Mouse (Mus musculus): ENCODE results near the gene Ifna2. TPM values are rescaled to one million over a fixed set of nuclear protein-coding genes. Genes with fewer than 3 reads are reported as not detected.

The Ifna2 gene
- polyA plus RNA-seq (2015; fragmentation: Nextera tagmentation; extraction: Ambion mirVana): not detected in 2 replicates

DNA sequence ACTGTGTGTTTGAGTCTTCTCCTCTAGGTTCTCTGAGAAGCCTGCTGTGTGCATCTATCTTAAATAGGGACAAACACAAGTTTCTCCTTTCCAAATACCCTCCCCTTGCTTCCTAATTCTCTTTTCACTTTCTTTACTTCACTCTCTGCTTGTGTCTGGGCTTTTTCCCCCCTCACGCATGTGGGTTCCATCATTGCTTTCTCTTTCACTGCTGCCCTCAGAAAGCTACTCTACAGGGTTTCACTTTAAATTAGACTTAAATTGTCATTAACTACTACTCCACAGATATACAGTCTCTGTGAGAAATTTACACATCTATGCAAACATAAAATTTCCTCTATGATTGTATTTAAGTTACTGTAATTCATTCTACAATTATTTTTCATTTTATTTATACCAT is at the start of gene Ifna2:
Ifna2 (minus strand) TSS at position 101 of the 400 bp plus-strand sequence.
- TF ChIP-seq EP300 (IDR thresholded peaks at IDR 0.05; ENCODE audit: low read depth) (no peak), CTCF (IDR thresholded peaks at IDR 0.05; ENCODE audit: low read depth) (no peak)
- no peaks in the 10 kb centered on the region for H3K4me1 ChIP-seq (ENCODE audit: insufficient read depth)
- no peaks in the 10 kb centered on the region for H3K9me3 ChIP-seq (ENCODE audit: low read length)
- no peaks in the 10 kb centered on the region for H3K36me3 ChIP-seq (replicated peaks; ENCODE audit: insufficient read depth, low read length)
- DNase-seq (no peak), ATAC-seq (no peak)
- no peak within 1 kb of the TSS for H3K4me3 ChIP-seq (ENCODE audit: low read depth, low read length)
- 59% methylated on average over 1 of the region's 1 CpGs for WGBS (ENCODE audit: insufficient replicate concordance)
- no peak within 1 kb of the TSS for H3K9ac ChIP-seq (replicated peaks)
- no peak within 1 kb of the TSS for H3K27ac ChIP-seq (ENCODE audit: low read depth)
- H3K4me2 ChIP-seq (ENCODE audit: low read depth, low read length): no peak within 1 kb of the TSS
- no peaks in the 10 kb centered on the region for H3K27me3 ChIP-seq (ENCODE audit: insufficient read depth, low read length)

DNA sequence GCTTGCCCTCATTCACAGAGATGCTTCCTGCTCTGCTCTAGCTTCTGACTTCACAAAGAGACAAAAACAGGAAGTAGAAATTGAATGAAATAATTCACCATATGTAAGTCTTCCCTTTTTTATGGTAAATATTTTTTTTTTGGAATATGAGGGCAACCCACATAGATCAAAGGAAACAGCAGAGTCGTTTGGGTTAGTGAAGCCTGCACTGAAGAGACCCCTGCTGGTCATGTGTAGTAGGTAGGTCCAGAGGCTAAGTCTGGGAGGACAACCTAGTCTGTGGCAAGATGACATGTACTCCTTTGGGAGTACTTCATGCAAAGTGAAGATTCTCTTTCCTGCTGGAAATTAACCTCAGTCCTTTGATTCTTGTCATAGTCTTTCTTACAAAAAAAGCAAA is 43.6 kb upstream of the Ifna2 start:
- no peaks in the 10 kb centered on the region for H3K4me1 ChIP-seq (ENCODE audit: insufficient read depth)
- H3K9me3 ChIP-seq (ENCODE audit: low read length): no peaks in the 10 kb centered on the region
- DNase-seq: peak; percentile 41
- H3K4me3 ChIP-seq (ENCODE audit: low read depth, low read length): no peak overlapping the region
- H3K4me2 ChIP-seq (ENCODE audit: low read depth, low read length): peak overlapping the region; percentile 44
- H3K36me3 ChIP-seq (replicated peaks; ENCODE audit: insufficient read depth, low read length): no peaks in the 10 kb centered on the region
- no peak overlapping the region for H3K9ac ChIP-seq (replicated peaks)
- H3K27ac ChIP-seq (ENCODE audit: low read depth): no peak overlapping the region
- H3K27me3 ChIP-seq (ENCODE audit: insufficient read depth, low read length): no peaks in the 10 kb centered on the region
- TF ChIP-seq CTCF (IDR thresholded peaks at IDR 0.05; ENCODE audit: low read depth) (peak; percentile 85), EP300 (IDR thresholded peaks at IDR 0.05; ENCODE audit: low read depth) (no peak)
- peak; percentile 44; the same call in 1 of the 2 replicates for ATAC-seq
- 0% methylated on average over 1 of the region's 1 CpGs for WGBS (ENCODE audit: insufficient replicate concordance)

DNA sequence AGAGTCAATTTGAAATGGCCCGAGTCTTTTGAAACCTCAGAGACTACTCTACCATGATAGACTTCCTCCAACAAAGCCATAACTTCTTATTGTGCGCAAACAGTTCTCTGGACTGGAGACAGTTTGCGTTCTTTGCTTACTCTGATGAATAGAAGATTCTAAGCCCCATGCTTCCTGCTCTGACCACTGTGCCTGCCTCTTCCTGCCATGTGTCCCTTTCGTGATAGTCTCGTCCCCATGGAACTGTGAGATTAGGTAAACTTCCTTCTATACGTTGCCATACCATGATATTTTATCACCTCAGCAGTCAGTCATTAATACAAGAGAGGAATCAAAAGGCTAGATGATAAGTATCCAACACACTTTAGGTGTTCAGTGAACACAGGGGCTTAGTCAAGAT is 43.0 kb upstream of the Ifna2 start:
- no peaks in the 10 kb centered on the region for H3K9me3 ChIP-seq (ENCODE audit: low read length)
- H3K9ac ChIP-seq (replicated peaks): no peak overlapping the region
- H3K4me1 ChIP-seq (ENCODE audit: insufficient read depth): no peaks in the 10 kb centered on the region
- ATAC-seq: no peak
- 0 out of 2 replicates have a peak overlapping the region, but pooled peaks have one; percentile 16 for H3K27ac ChIP-seq (ENCODE audit: low read depth)
- WGBS (ENCODE audit: insufficient replicate concordance): 27% methylated on average over 6 of the region's 6 CpGs
- DNase-seq: no peak
- TF ChIP-seq CTCF (IDR thresholded peaks at IDR 0.05; ENCODE audit: low read depth): no peak
- no peak for TF ChIP-seq EP300 (IDR thresholded peaks at IDR 0.05; ENCODE audit: low read depth)
- H3K27me3 ChIP-seq (ENCODE audit: insufficient read depth, low read length): no peaks in the 10 kb centered on the region
- no peak overlapping the region for H3K4me3 ChIP-seq (ENCODE audit: low read depth, low read length)
- peak overlapping the region; percentile 44 for H3K4me2 ChIP-seq (ENCODE audit: low read depth, low read length)
- H3K36me3 ChIP-seq (replicated peaks; ENCODE audit: insufficient read depth, low read length): no peaks in the 10 kb centered on the region

DNA sequence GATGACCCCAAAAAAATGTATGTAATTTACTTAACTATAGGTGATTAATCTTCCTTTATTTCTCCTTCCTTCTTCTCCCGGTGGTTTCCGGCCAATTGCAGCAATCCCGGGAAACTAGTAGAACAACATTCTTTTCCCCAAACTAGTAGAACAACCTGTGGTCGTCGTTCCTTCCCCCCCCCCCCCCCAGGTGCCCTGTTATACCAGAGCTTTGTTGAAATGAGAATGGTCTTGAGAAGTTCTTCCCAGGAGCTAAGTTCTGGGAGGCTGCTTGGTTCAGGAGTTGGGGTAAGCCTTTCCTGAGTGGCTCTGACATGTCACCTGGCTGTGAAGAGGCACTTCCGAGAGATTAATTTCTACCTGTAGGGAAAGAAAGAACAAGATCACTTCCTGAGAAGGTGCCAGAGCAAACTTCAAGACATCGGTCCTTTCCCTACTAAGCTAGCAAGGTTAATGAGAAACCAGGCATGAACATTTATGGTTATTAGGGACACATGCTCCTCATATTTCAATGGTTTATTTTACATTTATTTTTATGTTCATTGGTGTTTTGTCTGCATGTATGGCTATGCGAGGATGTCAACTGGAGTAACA is 39.9 kb upstream of the Ifna2 start:
- H3K36me3 ChIP-seq (replicated peaks; ENCODE audit: insufficient read depth, low read length): peaks cover 11% of the 10 kb centered on the region
- no peak overlapping the region for H3K4me2 ChIP-seq (ENCODE audit: low read depth, low read length)
- no peak overlapping the region for H3K9ac ChIP-seq (replicated peaks)
- H3K4me1 ChIP-seq (ENCODE audit: insufficient read depth): peaks cover 14% of the 10 kb centered on the region
- no peak overlapping the region for H3K4me3 ChIP-seq (ENCODE audit: low read depth, low read length)
- DNase-seq: no peak
- no peak for ATAC-seq
- no peak overlapping the region for H3K27ac ChIP-seq (ENCODE audit: low read depth)
- 58% methylated on average over 8 of the region's 8 CpGs for WGBS (ENCODE audit: insufficient replicate concordance)
- TF ChIP-seq EP300 (IDR thresholded peaks at IDR 0.05; ENCODE audit: low read depth) (no peak), CTCF (IDR thresholded peaks at IDR 0.05; ENCODE audit: low read depth) (no peak)
- no peaks in the 10 kb centered on the region for H3K27me3 ChIP-seq (ENCODE audit: insufficient read depth, low read length)
- H3K9me3 ChIP-seq (ENCODE audit: low read length): no peaks in the 10 kb centered on the region

DNA sequence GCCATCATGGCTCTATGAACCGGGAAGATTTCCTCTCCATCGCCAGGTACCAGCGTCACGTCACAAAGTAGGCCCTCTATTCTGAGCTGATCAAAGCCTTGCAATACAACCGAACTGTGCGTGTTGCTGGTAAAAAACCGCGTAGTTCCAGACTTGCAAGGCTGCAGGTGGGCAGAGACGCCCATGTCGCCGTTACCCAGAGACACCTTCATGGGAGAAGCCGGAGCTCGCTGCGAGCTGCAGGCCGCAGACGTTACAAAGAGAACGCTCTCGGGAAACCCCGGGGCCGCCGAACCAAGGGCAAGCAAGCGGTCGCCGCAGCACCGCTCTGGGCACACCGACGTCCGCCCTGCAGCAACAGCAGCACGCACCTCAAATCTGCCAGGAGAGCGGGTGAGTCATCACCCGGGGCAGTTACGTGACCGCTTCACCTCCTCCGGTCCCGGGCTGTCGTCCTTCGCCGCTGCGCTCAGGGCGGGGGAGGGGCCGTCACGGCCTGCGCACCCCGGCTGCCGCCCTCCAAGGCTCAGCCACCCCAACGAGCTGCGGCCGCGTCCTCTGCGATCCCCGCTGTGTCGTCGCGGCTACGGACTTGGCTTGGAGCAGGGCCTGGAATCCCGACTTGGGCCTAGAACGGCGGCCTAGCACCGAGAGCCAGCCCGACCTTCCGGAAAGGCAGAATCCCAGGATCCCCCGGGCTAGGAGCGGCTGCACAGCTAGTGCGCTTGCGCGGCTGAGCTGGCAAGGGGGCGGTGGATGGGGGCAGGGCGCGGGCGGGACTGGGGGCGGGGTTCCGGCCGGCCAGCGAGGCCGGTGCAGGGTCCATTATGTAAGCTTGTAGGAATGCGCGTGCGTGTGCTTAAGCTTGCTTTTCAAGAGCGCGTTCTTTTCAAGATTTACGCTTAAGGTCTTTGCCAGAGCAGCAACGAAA is 38.3 kb upstream of the Ifna2 start, which contains the start of the genes Gm26566 and Klhl9:
Gm26566 (plus strand) TSS at position 15 of the 931 bp plus-strand sequence.
Klhl9 (minus strand) TSS at position 675 of the 931 bp plus-strand sequence.
- peak within 1 kb of the TSS; percentile 89 for H3K4me3 ChIP-seq (ENCODE audit: low read depth, low read length)
- WGBS (ENCODE audit: insufficient replicate concordance): under 1% methylated on average over 73 of the region's 82 CpGs
- peak; percentile 98 for ATAC-seq
- TF ChIP-seq CTCF (IDR thresholded peaks at IDR 0.05; ENCODE audit: low read depth): no peak
- no peak for TF ChIP-seq EP300 (IDR thresholded peaks at IDR 0.05; ENCODE audit: low read depth)
- no peaks in the 10 kb centered on the region for H3K9me3 ChIP-seq (ENCODE audit: low read length)
- peak within 1 kb of the TSS; percentile 96 for H3K9ac ChIP-seq (replicated peaks)
- H3K27me3 ChIP-seq (ENCODE audit: insufficient read depth, low read length): no peaks in the 10 kb centered on the region
- DNase-seq: peak; percentile 95
- peak within 1 kb of the TSS; percentile 94 for H3K4me2 ChIP-seq (ENCODE audit: low read depth, low read length)
- H3K27ac ChIP-seq (ENCODE audit: low read depth): peak within 1 kb of the TSS; percentile 100
- peaks cover 19% of the 10 kb centered on the region for H3K4me1 ChIP-seq (ENCODE audit: insufficient read depth)
- peaks cover 13% of the 10 kb centered on the region for H3K36me3 ChIP-seq (replicated peaks; ENCODE audit: insufficient read depth, low read length)

DNA sequence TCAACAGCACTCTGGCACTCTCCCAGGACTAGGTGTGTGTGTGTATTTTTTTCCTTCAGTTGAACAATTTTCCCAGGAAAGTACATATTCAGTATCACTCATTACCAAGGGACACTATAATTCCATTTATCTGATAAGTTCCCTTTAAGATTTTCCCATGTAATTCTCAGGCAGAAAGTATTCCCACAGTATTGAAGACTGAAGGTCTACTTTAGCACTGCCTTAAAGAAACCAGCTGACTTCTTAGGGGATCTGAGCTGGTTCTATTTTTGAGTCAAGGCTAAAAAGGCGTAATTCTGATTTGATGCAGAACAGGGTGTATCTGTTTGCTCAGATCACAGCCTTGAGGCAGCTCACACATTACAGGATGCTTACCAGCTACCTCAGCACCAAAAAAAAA is 35.0 kb upstream of the Ifna2 start:
- Histone ChIP-seq H3K4me3 (ENCODE audit: low read depth, low read length) (peak overlapping the region; percentile 11), H3K4me1 (ENCODE audit: insufficient read depth) (peaks cover 19% of the 10 kb centered on the region), H3K27me3 (ENCODE audit: insufficient read depth, low read length) (no peaks in the 10 kb centered on the region), H3K4me2 (ENCODE audit: low read depth, low read length) (peak overlapping the region; percentile 94), H3K9me3 (ENCODE audit: low read length) (no peaks in the 10 kb centered on the region), H3K9ac (replicated peaks) (no peak overlapping the region), H3K36me3 (replicated peaks; ENCODE audit: insufficient read depth, low read length) (peaks cover 19% of the 10 kb centered on the region), H3K27ac (ENCODE audit: low read depth) (no peak overlapping the region)
- TF ChIP-seq EP300 (IDR thresholded peaks at IDR 0.05; ENCODE audit: low read depth) (no peak), CTCF (IDR thresholded peaks at IDR 0.05; ENCODE audit: low read depth) (no peak)
- ATAC-seq (no peak), DNase-seq (no peak)
- 24% methylated on average over 1 of the region's 1 CpGs for WGBS (ENCODE audit: insufficient replicate concordance)

Data from liver, postnatal 0 days (tissue).